Mouse (Mus musculus) CH12F3 (cell line): ENCODE measurements around the gene Ap2s1.

Experiments
- in situ Hi-C: fragments of 300-500 bp; cut with MboI; formaldehyde crosslinking; loops from 2 replicates; pipeline ENCODE4 v1.14.3; 2020; ENCODE audit warnings: low sequenced_read_pairs

Ap2s1 gene

GRCm38 (mm10) chr7:16792316-16792715 lies 54.1 kb downstream of the Ap2s1 start:
- in situ Hi-C loops = no loop called here

- in situ Hi-C loops = no loop called here
These were observed 55.0 kb downstream of the Ap2s1 start for GRCm38 (mm10) chr7:16793010-16793725.

GRCm38 (mm10) chr7:16794886-16795285 lies 56.7 kb downstream of the Ap2s1 start:
- in situ Hi-C loops = no loop called here
